Mouse (Mus musculus): ENCODE data around the gene Gm4969. TPM values are rescaled to one million over a fixed set of nuclear protein-coding genes. Genes with fewer than 3 reads are reported as not detected.

The Gm4969 gene
- polyA plus RNA-seq, 1 experiment from 2014 or later, result 5.8 TPM

DNA sequence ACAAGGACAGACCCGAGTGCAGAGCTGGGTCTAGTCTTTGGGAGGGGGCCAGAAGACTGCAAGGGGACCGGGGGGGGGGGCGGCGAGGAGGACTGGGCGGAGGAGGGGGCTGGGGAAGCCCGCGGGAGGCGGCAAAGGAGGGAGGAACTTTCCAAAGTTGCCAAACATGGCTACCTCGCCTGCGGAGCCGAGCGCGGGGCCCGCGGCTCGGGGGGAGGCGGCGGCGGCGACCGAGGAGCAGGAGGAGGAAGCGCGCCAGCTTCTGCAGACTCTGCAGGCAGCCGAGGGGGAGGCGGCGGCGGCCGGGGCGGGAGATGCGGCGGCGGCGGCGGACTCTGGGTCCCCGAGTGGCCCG is 23.7 kb downstream of the Gm4969 start, which contains the start of gene Six5:
TSS of gene Six5 (plus strand) at position 124 of the 355 bp plus-strand sequence.
- ATAC-seq (ENCODE audit: low FRiP score, low TSS enrichment), result no peak
- under 1% methylated on average over 26 of the region's 36 CpGs for WGBS

DNA sequence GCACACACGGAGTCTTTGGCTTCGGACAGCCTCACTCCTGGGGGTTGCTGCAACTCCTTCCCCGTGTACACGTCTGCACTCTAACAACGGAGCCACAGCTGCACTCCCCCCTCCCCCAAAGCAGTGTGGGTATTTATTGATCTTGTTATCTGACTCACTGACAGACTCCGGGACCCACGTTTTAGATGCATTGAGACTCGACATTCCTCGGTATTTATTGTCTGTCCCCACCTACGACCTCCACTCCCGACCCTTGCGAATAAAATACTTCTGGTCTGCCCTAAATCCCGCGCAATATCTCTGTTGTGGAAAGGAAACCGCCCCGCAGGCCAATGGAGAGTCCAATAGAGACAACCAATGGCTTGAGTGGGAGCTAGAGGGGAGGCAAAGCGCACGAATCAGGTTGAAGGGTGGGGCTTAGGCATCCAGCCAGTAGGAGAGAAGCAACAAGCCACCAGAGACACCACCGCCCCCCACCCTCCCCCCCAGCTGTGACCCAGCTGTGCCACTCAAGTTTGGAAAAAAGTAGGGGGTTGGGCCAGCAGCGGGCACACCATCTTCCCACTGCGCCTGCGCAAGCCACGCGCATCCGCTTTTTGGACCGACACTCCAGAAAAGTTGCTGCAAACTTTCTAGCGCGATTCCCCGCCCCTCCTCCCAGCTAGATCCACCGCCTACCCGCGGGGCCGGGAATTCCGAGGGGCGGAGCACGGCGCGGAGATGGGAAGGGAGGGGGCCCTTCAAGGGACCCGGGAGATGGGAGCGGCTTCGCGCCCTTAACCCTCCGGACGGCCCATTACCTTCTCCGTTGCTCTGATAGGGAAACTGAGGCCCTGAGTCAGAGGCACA is 24.4 kb downstream of the Gm4969 start:
- Histone ChIP-seq H3K27ac (replicated peaks; ENCODE audit: low read depth, low read length) (peak overlapping the region; percentile 75), H3K36me3 (ENCODE audit: control insufficient read depth, insufficient read depth, low read length) (peaks cover 29% of the 10 kb centered on the region), H3K4me1 (ENCODE audit: control insufficient read depth, insufficient read depth, low read length) (peaks cover 24% of the 10 kb centered on the region), H3K4me2 (ENCODE audit: low read length) (peak overlapping the region; percentile 97), H3K4me3 (replicated peaks; ENCODE audit: low read depth, low read length) (peak overlapping the region; percentile 50), H3K9ac (replicated peaks; ENCODE audit: low read length) (peak overlapping the region; percentile 54; the same call in 1 of the 2 replicates), H3K9me3 (ENCODE audit: control insufficient read depth, low read length) (no peaks in the 10 kb centered on the region), H3K27me3 (ENCODE audit: control insufficient read depth, insufficient read depth, low read length) (peaks cover 26% of the 10 kb centered on the region)
- ATAC-seq (ENCODE audit: low FRiP score, low TSS enrichment), result peak; percentile 74
- WGBS, result under 1% methylated on average over 45 of the region's 45 CpGs
- DNase-seq, result peak; percentile 92

More for the DNA sequence above, 23.7 kb downstream of the Gm4969 start, which contains the start of gene Six5:
- Histone ChIP-seq H3K4me1 (ENCODE audit: control insufficient read depth, insufficient read depth, low read length) (peaks cover 24% of the 10 kb centered on the region), H3K4me2 (ENCODE audit: low read length) (peak within 1 kb of the TSS; percentile 97), H3K9ac (replicated peaks; ENCODE audit: low read length) (peak within 1 kb of the TSS; percentile 54), H3K9me3 (ENCODE audit: control insufficient read depth, low read length) (no peaks in the 10 kb centered on the region), H3K4me3 (replicated peaks; ENCODE audit: low read depth, low read length) (peak within 1 kb of the TSS; percentile 50), H3K27ac (replicated peaks; ENCODE audit: low read depth, low read length) (peak within 1 kb of the TSS; percentile 75), H3K27me3 (ENCODE audit: control insufficient read depth, insufficient read depth, low read length) (peaks cover 26% of the 10 kb centered on the region), H3K36me3 (ENCODE audit: control insufficient read depth, insufficient read depth, low read length) (peaks cover 24% of the 10 kb centered on the region)
- DNase-seq, result peak; percentile 66

DNA sequence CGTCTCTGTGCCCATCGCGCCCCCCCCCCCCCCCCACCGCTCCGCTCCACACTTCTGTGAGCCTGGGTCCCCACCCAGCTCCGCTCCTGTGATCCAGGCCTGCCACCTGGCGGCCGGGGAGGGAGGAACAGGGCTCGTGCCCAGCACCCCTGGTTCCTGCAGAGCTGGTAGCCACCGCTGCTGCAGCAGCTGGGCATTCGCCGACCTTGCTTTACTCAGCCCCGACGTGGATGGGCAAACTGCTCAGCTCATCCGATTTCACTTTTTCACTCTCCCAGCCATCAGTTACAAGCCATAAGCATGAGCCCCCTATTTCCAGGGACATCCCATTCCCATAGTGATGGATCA is 25.0 kb downstream of the Gm4969 start:
- Histone ChIP-seq H3K36me3 (ENCODE audit: control insufficient read depth, insufficient read depth, low read length) (peaks cover 35% of the 10 kb centered on the region), H3K27me3 (ENCODE audit: control insufficient read depth, insufficient read depth, low read length) (peaks cover 26% of the 10 kb centered on the region), H3K4me2 (ENCODE audit: low read length) (peak overlapping the region; percentile 97), H3K9ac (replicated peaks; ENCODE audit: low read length) (no peak overlapping the region), H3K4me3 (replicated peaks; ENCODE audit: low read depth, low read length) (peak overlapping the region; percentile 50; the same call in 1 of the 2 replicates), H3K9me3 (ENCODE audit: control insufficient read depth, low read length) (no peaks in the 10 kb centered on the region), H3K27ac (replicated peaks; ENCODE audit: low read depth, low read length) (peak overlapping the region; percentile 28; the same call in 1 of the 2 replicates), H3K4me1 (ENCODE audit: control insufficient read depth, insufficient read depth, low read length) (peaks cover 24% of the 10 kb centered on the region)
- DNase-seq (peak; percentile 74), ATAC-seq (ENCODE audit: low FRiP score, low TSS enrichment) (peak; percentile 28; the same call in 1 of the 2 replicates)
- WGBS, result under 1% methylated on average over 14 of the region's 15 CpGs

DNA sequence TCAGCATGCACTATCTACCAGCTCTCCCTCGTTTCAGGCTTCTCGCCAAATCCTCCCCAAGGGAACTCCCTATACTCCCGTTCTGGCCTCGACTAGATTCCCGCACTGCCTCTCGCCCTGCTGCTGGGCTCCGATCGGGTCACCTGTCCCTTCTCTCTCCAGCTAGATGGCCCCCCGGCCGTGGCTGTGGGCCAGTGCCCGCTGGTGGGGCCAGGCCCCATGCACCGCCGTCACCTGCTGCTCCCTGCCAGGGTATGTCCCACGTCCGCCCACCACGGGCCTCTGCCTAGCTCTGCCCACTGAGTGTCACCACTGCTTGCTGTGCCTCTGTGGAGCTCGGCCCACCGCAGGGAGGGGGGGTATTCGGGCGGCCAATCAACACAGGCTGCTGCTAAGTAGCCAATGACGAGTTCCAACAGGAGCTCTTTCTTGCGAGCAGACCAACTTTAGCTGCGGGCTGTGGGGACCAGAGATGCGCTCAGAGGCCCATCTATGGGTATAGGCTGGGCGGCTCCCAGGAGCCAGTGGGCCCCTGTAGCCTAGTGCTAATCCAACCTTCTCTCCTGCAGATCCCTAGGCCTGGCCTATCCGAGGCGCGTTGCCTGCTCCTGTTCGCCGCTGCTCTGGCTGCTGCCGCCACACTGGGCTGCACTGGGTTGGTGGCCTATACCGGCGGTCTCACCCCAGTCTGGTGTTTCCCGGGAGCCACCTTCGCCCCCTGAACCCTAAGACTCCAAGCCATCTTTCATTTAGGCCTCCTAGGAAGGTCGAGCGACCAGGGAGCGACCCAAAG is 25.6 kb downstream of the Gm4969 start:
- Histone ChIP-seq H3K27me3 (ENCODE audit: control insufficient read depth, insufficient read depth, low read length) (peaks cover 26% of the 10 kb centered on the region), H3K4me3 (replicated peaks; ENCODE audit: low read depth, low read length) (peak overlapping the region; percentile 50; the same call in 1 of the 2 replicates), H3K4me1 (ENCODE audit: control insufficient read depth, insufficient read depth, low read length) (peaks cover 24% of the 10 kb centered on the region), H3K9ac (replicated peaks; ENCODE audit: low read length) (0 out of 2 replicates have a peak overlapping the region, but pooled peaks have one; percentile 12), H3K36me3 (ENCODE audit: control insufficient read depth, insufficient read depth, low read length) (peaks cover 41% of the 10 kb centered on the region), H3K9me3 (ENCODE audit: control insufficient read depth, low read length) (no peaks in the 10 kb centered on the region), H3K27ac (replicated peaks; ENCODE audit: low read depth, low read length) (peak overlapping the region; percentile 28; the same call in 1 of the 2 replicates), H3K4me2 (ENCODE audit: low read length) (peak overlapping the region; percentile 97)
- ATAC-seq (ENCODE audit: low FRiP score, low TSS enrichment) (peak; percentile 38), DNase-seq (peak; percentile 73)
- WGBS, result 4% methylated on average over 38 of the region's 38 CpGs

DNA sequence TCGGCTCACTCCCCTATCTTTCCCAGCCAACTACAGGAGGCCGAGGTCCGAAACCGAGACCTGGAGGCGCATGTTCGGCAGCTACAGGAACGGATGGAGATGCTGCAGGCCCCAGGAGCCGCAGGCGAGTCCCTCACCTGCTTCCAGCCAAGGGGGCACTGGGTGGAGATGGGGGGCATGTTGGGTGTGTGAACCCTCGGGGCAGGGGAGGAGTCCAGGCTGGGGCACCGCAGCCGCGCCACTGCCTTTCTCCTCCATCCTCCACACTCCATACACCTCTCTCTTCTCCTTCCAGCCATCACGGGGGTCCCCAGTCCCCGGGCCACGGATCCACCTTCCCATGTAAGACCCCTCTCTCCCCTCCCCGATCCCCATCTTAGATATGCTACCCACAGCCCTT is 26.3 kb downstream of the Gm4969 start:
- no peak overlapping the region for H3K4me2 ChIP-seq (ENCODE audit: low read length)

DNA sequence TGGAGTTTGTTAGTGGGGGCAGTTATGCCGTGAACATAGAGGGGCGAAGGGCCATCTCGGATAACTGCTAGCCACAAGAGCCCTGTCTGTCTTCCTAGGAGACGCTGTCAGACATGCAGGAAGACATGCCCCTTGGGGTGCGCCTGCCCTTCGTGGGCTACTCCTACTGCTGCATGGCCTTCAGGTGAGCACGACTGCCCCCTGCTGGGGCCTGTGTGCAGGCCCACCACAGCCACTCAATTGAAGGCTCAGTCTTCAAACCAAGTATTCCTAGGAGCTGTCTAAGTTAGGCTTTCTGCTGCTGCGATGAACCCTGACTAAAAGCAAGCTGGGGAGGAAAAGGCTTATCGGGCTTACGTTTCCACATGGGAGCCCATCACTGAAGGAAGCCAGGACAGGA is 29.4 kb downstream of the Gm4969 start:
- no peak overlapping the region for H3K9ac ChIP-seq (replicated peaks; ENCODE audit: low read length)
- H3K4me3 ChIP-seq (replicated peaks; ENCODE audit: low read depth, low read length), result no peak overlapping the region
- no peaks in the 10 kb centered on the region for H3K9me3 ChIP-seq (ENCODE audit: control insufficient read depth, low read length)
- 38% methylated on average over 10 of the region's 10 CpGs for WGBS
- DNase-seq (peak; percentile 80), ATAC-seq (ENCODE audit: low FRiP score, low TSS enrichment) (no peak)
- H3K27ac ChIP-seq (replicated peaks; ENCODE audit: low read depth, low read length), result no peak overlapping the region
- H3K4me1 ChIP-seq (ENCODE audit: control insufficient read depth, insufficient read depth, low read length), result peaks cover 15% of the 10 kb centered on the region
- H3K27me3 ChIP-seq (ENCODE audit: control insufficient read depth, insufficient read depth, low read length), result peaks cover 18% of the 10 kb centered on the region
- peaks cover 54% of the 10 kb centered on the region for H3K36me3 ChIP-seq (ENCODE audit: control insufficient read depth, insufficient read depth, low read length)
- no peak overlapping the region for H3K4me2 ChIP-seq (ENCODE audit: low read length)

More for the DNA sequence above, 26.3 kb downstream of the Gm4969 start:
- Histone ChIP-seq H3K9me3 (ENCODE audit: control insufficient read depth, low read length) (no peaks in the 10 kb centered on the region), H3K9ac (replicated peaks; ENCODE audit: low read length) (no peak overlapping the region), H3K27me3 (ENCODE audit: control insufficient read depth, insufficient read depth, low read length) (peaks cover 26% of the 10 kb centered on the region), H3K4me3 (replicated peaks; ENCODE audit: low read depth, low read length) (no peak overlapping the region), H3K36me3 (ENCODE audit: control insufficient read depth, insufficient read depth, low read length) (peaks cover 47% of the 10 kb centered on the region), H3K4me1 (ENCODE audit: control insufficient read depth, insufficient read depth, low read length) (peaks cover 24% of the 10 kb centered on the region), H3K27ac (replicated peaks; ENCODE audit: low read depth, low read length) (no peak overlapping the region)
- no peak for DNase-seq
- 26% methylated on average over 17 of the region's 17 CpGs for WGBS
- ATAC-seq (ENCODE audit: low FRiP score, low TSS enrichment), result no peak

DNA sequence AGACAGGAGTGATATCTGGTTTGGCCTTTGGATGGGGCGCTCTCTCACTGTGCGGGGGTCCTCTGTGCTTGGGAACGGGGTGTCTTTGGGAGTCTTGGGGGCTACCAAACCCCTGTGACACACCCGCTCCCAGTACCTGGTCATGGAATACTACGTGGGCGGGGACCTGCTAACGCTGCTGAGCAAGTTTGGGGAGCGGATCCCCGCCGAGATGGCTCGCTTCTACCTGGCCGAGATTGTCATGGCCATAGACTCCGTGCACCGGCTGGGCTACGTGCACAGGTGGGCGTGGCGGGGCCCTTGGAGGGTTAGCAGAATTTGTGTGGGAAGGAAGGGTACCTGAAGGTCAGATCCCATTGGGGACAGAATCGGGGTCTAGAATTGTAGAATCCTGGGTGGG is 31.4 kb downstream of the Gm4969 start:
- WGBS, result 60% methylated on average over 18 of the region's 18 CpGs
- Histone ChIP-seq H3K27ac (replicated peaks; ENCODE audit: low read depth, low read length) (no peak overlapping the region), H3K9me3 (ENCODE audit: control insufficient read depth, low read length) (no peaks in the 10 kb centered on the region), H3K4me2 (ENCODE audit: low read length) (no peak overlapping the region), H3K4me3 (replicated peaks; ENCODE audit: low read depth, low read length) (no peak overlapping the region), H3K4me1 (ENCODE audit: control insufficient read depth, insufficient read depth, low read length) (no peaks in the 10 kb centered on the region), H3K36me3 (ENCODE audit: control insufficient read depth, insufficient read depth, low read length) (peaks cover 72% of the 10 kb centered on the region), H3K9ac (replicated peaks; ENCODE audit: low read length) (no peak overlapping the region), H3K27me3 (ENCODE audit: control insufficient read depth, insufficient read depth, low read length) (peaks cover 9% of the 10 kb centered on the region; the same call in 1 of the 2 replicates)
- DNase-seq (no peak), ATAC-seq (ENCODE audit: low FRiP score, low TSS enrichment) (no peak)

DNA sequence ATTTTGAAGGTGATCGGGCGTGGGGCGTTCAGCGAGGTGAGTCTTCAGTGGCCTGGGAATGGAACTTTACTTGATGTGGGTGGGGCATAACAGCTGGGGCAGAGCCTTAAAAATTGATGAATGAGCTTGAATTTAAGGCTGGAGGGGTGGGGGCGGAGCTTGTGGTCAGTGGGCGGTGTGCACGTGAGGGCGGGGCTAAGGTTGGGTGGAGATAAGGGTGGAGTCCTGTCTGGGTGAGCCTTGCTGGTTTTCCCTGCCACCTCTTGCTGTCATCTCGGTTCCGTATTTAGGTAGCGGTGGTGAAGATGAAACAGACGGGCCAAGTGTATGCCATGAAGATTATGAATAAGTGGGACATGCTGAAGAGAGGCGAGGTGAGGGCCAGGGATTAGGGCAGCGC is 32.1 kb downstream of the Gm4969 start:
- Histone ChIP-seq H3K27ac (replicated peaks; ENCODE audit: low read depth, low read length) (no peak overlapping the region), H3K9ac (replicated peaks; ENCODE audit: low read length) (no peak overlapping the region), H3K4me3 (replicated peaks; ENCODE audit: low read depth, low read length) (no peak overlapping the region), H3K4me2 (ENCODE audit: low read length) (no peak overlapping the region), H3K27me3 (ENCODE audit: control insufficient read depth, insufficient read depth, low read length) (0 out of 2 replicates have a peak, but pooled peaks cover 6% of the 10 kb centered on the region), H3K9me3 (ENCODE audit: control insufficient read depth, low read length) (no peaks in the 10 kb centered on the region), H3K36me3 (ENCODE audit: control insufficient read depth, insufficient read depth, low read length) (peaks cover 73% of the 10 kb centered on the region), H3K4me1 (ENCODE audit: control insufficient read depth, insufficient read depth, low read length) (no peaks in the 10 kb centered on the region)
- WGBS, result 14% methylated on average over 14 of the region's 14 CpGs
- DNase-seq (no peak), ATAC-seq (ENCODE audit: low FRiP score, low TSS enrichment) (no peak)
